Mouse (Mus musculus) megakaryocyte, embryonic 14.5 days (primary cell): ENCODE measurements around the gene Dmkn.

Experiments used
- FLI1 ChIP-seq: IDR thresholded peaks from 2 replicates; pipeline ENCODE4 v1.6.1; 2012; ENCODE audit warnings: low read length, inconsistent platforms, mixed read lengths
- GATA1 ChIP-seq: IDR thresholded peaks from 3 replicates; pipeline ENCODE4 v1.6.1; 2012; ENCODE audit warnings: mixed read lengths, low read length, inconsistent platforms, borderline replicate concordance

GRCm38 (mm10) chr7:30763456-30763855, at the start of gene Dmkn:
- TF ChIP-seq FLI1, result no peak
- TF ChIP-seq GATA1, result no peak
